Mouse (Mus musculus) heart, postnatal 0 days (tissue): ENCODE measurements around the gene Cep104.

Experiments
- CTCF ChIP-seq: IDR thresholded peaks from 2 replicates; pipeline ENCODE4 v1.5.1; 2016; ENCODE audit warnings: antibody characterized with exemption, control low read depth, low read depth
- EP300 ChIP-seq: IDR thresholded peaks from 2 replicates; pipeline ENCODE4 v1.6.1; 2016; ENCODE audit warnings: antibody characterized with exemption, low read depth

DNA sequence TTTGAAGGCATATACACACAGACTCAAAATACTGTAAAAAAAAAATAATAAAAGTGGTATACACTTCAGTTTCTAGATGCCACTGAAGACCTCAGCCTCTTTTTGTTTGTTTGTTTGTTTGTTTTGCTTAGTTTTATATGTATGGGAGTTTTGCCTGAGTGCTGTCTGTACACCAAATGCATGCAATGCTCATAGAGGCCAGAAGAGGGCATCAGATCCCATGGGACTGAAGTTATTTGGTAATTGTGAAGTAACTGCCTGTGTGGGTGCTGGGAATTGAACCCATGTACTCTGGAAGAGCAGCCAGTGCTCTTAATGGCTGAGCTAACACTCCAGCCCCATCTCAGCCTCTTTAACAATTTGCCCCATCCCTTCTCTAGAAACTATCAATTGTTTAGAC is 53.7 kb downstream of the Cep104 start:
- TF ChIP-seq CTCF: peak; percentile 35; the same call in 1 of the 2 replicates
- no peak for TF ChIP-seq EP300
